Mouse (Mus musculus) gastrocnemius, postnatal 36 days (tissue): ENCODE data around the gene Slc22a15. TPM values are rescaled to one million over a fixed set of nuclear protein-coding genes. Genes with fewer than 3 reads are reported as not detected.

ENCODE experiments used
- DNase-seq, 2 experiments: peaks; one replicate each; pipeline ENCODE4 v3.0.0; 2022
- intact Hi-C: fragments of 180-260 bp; cut with DNase I; formaldehyde crosslinking; loops from one replicate; pipeline ENCODE4 v1.15.1; 2025
- long read RNA-seq, 2 experiments: library from polyadenylated mRNA; stranded (forward); transcript quantifications; one replicate each; pipeline ENCODE4 v2.0.0; 2021
- total RNA-seq, 2 experiments: library from RNA; stranded (reverse); gene quantifications; 2 replicates each; pipeline ENCODE4 v1.2.3; 2021

Slc22a15 gene
- total RNA-seq = under 1 TPM; 0.59 to 0.76 TPM
- long read RNA-seq, experiment 1 = 0 reads
- long read RNA-seq, experiment 2 = 0 reads

DNA sequence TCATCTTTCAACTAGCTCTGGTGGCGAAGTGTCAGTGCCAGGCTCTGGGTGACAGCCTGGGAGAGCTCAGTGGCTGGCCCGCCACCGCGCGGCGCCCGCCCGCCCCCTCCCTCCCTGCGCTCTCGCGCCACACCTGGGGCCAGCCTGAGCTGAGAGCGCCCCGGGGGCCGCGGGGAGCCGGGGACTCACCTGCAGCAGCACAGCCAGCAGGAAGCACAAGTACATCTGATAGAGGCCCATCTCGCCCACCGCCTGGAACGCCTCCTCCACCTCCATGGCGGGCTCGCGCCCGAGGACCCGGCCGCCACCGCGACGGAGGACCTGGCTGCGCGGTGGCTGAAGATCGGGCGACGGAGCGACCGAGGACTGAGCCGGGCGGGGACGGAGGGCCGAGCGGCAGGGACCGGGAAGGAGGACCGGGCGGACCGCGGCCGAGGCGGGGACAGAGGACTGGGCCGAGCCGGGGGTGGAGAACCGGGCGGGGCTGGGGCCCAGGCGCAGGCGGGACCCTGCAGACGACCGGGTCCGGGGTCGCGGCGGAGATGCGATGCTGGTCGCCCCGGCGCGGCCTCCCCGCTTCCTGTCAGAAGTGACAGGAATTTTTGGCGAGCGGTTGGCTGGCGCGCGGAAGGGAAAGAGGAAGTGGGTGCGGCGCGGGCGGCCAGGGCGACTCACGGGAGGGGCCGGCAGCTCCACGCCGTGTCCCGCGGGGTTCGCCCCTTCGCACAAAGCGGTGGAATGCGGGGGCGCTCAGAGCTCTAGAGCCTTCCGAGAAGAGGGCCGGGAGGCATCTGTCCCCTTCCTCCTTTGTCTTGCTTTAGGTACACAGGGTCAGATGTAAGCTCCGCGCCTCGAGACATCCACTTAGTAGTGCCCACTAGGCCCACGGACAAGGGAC is at the start of gene Slc22a15:
TSS of gene Slc22a15 (minus strand) at position 611 of the 898 bp plus-strand sequence.
- intact Hi-C loops = no loop called here
- peak; percentile 59 to 61 for DNase-seq

DNA sequence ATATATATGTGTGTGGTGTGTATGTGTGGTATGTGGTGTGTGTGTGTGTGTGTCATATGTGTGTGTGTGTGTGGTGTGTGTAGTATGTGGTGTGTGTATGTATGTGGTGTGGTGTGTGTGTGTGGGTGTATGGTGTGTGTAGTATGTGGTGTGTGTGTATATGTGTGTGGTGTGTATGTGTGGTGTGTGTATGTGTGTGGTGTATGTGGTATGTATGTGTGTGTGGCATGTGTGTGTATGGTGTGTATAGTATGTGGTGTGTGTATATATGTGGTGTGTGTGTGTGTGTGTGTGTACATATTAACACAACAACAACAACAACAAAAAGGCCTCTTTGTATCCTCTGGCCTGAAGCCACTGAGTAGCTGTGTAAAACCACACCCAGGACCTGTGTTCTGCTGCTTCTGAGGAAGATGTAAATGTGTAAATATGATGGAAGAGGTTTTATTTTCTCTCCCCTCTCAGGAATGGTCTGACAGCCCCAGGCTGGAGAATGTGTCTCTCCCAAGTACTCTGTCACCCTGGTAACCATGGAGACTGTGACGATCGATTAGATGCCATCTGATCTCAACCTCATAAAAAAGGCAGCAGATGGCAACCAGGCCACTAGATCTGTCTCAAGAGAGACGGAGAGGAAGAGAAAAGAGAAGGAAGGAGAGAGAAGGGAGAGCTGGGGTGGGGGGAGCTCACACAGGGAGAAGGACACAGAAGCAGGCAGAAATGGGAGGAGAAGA is 42.7 kb upstream of the Slc22a15 start:
- DNase-seq = no peak
- intact Hi-C loops = no loop called here

DNA sequence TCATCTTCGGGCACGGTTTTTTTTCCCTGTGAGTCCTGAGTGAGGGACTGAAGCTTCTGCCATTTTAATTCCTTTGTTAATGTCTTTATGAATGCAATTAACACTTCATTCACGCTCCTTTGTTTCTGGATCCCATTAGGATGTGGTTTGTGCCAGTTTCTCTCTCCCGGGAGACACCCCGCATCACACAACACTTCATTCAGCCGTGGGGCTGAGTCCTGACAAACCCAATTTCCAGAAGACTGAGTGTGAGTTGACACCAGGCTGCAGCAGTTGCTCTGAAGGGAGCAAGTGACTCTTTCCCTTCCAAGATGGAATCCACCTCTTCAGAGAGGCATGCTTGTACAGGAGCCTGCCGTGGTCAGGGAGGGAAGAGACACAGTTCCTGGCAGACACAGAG is 40.1 kb upstream of the Slc22a15 start:
- intact Hi-C loops = no loop called here

DNA sequence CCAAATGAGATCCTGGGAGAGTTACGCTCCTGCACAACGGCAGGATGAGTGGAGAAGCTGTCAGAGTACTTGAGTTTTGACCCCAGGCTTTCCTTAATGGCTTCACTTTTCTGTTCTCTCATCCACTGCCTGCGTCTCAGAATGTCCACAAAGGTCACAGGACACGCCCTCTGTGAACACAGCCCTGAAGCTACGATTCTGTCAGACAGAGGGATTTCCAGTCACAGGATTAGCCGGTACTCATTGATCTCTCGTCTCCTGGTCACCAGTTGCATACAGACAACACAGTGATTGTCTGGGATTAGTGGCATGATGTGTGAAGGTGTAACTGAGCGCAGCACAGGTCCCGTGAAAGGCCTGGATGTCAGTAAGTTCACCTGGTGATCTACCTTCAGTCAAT is 39.2 kb upstream of the Slc22a15 start:
- intact Hi-C loops = no loop called here
- DNase-seq = no peak

More for the DNA sequence above, 40.1 kb upstream of the Slc22a15 start:
- DNase-seq = no peak

DNA sequence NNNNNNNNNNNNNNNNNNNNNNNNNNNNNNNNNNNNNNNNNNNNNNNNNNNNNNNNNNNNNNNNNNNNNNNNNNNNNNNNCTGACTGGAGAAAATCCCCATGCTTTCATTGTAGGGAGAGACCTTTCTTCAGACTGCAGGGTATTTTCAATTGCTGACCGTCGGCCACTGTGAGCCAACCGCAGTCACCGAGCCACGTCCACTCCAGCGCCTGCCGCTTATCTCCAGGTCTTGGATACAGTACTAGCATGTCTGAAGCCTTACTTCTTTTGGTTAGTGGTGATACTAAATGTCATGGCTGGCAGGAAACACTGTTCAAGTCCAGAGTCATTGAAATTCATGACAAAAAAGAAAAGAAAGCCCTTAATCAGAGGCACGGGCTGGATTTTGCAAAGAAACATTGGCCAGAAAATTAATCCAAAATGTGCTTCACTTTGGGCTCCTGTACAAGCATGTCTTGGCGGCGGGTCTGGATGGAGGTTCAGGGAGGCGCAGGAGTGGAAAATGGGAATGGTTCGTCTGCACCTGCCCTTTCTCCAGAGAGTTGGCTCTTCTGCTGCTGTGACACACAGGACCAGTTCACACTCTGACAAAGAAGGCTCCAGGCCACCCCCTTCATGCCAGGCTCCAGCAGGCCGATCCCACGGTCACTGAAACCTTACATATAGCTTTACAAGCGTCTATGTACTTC is 37.0 kb upstream of the Slc22a15 start:
- DNase-seq = no peak
- intact Hi-C loops = no loop called here

DNA sequence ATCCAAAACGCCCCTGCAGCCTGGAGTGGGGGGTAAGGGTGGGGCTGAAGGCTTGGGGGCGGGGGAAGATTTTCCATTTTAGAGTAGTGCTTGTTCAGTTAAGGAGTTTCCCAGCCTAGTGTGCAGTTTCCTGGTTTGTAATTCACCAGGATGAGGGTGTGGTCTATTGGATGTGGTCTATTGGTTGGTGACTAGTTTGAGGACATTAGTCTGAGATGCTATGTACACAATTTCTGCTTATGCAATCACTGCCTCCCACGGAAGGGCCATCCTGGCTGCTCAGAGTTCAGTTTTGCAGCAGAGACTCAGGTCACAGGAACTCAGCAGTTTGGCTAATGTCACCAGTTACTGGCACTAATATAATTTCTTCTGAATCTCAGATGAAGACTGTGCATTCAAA is 33.8 kb upstream of the Slc22a15 start:
- intact Hi-C loops = no loop called here
- no peak for DNase-seq

DNA sequence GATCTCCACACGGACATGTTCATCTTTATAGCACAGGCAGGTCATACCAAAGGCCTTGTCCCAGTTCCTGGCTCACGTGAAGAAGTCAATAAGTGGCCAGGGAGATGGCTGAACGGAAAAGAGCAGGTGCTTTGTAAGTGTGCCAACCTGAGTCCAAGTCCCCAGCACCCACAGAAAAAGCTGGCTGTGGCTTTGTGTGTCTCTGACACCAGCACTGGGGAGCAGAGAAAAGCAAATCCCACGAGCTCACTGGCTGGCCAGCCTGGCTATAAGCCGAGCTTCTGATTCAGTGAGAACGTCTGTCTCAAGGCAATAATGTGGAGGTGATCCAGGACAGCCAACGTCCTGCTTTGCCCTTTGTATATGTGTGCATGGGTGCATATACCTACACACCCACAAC is 29.3 kb upstream of the Slc22a15 start:
- intact Hi-C loops = no loop called here
- no peak for DNase-seq

DNA sequence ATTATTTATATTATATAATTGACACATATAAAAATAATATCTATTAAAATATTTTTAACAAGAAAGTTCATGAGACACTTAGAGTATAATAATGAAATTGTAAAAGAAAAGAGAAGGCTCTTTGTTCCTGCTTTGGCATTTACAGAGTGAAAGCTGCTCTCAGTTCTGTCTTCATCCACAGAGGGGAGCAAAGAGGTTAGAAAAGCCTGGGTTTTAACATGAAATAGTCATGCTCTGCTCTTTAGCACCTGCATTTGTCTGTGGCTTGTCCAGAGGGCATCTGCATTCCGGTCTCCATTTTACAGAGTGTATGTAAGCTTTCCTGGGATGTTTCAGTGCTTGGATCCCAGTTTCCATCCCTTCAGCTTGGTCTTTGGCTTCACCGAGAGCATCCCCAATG is 28.3 kb upstream of the Slc22a15 start:
- no peak for DNase-seq
- intact Hi-C loops = no loop called here

DNA sequence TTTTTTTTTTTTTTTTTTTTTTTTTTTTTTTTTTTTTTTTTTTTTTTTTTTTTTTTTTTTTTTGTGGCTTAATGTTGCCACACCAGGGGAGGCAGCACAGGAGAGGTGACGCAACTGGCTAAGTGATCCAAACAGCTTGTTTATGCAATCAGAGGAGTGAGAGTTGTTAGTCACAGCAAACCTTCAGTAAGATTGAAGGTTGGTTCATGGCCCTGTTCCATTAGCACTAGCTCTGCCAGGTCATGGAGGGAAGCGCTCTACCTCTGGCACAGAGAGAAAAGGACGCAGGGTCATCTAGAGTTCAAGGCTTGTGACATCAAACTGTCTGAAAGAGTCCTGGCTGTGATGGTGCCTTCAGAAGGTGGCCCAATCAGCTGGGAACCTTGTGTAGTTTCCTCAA is 24.3 kb upstream of the Slc22a15 start:
- intact Hi-C loops = no loop called here
- peak in 1 of 2 experiments; percentile 24 for DNase-seq

DNA sequence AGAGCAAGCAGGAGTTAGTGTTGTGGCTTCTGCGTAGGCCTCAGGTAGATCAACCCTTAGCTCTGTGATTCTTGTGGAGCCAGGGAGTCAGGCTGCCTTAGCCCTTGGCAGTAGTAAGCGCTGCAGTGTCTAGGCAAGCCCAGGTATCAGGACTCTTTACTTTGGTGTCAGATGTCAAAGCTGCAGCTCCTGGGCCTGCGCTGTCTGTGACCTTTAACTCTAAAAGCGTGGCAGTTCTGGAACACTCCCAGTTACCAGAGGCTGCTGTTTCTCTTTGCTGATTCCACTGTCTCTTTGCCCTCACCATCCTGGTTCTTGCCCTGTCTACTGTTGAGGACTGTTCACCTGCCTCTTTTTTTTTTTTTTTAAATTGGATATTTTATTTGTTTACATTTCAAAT is 23.0 kb upstream of the Slc22a15 start:
- intact Hi-C loops = no loop called here
- no peak for DNase-seq

DNA sequence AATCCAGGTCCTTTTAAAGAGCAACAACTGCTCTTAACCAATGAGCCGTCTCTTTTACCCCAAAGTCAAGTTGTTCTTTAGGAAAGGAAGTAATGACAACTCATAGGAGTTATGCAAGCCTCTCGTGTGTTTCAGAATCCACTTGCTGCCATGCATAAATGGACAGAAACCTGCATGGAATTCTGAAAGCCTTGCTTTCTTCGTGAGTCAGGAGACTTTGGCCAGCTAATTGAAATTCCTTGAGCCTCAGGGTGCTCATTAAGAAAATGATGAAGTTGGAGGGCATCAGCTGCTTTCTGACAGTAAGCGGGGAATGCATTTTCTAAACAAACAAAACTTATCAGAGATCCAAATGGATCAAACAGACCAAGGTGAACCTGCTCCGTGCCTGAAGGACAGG is 21.0 kb upstream of the Slc22a15 start:
- intact Hi-C loops = no loop called here

DNA sequence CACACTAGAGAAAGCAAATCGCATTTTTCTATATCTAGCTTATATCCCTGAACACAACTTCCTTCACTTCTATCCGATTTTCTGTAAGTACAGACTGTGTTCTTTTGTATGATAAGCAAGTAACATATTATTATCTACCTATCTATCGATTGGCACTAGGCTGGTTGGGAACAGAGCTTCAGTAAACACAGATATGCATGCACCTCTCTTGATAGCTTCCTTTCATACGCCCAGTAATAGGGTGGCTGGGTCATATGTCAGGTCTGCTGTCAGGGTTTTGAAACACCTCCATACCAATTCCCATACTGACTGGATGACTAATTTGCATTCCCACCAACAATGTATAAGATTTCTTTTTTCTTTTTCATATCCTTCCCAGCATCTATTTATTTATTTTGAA is 16.2 kb upstream of the Slc22a15 start:
- intact Hi-C loops = no loop called here
- no peak for DNase-seq

More for the DNA sequence above, 21.0 kb upstream of the Slc22a15 start:
- DNase-seq = no peak

DNA sequence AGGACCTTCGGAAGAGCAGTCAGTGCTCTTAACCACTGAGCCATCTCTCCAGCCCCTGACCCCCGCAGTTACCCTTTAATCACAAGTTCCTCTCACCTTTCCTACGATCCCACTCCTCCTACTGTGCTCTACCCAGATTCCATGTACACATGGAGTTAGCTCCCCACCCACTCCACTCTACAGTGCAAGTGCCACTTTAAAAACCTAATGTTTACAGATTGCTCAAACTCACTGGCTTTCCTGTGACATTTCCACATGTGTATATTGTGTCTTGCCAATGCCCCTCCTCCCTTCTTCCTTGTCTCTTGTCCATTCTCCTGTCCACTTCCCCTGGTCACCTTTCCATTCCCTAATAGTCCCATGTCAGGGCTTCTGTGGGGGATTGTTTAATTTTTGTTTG is 15.6 kb upstream of the Slc22a15 start:
- intact Hi-C loops = no loop called here

DNA sequence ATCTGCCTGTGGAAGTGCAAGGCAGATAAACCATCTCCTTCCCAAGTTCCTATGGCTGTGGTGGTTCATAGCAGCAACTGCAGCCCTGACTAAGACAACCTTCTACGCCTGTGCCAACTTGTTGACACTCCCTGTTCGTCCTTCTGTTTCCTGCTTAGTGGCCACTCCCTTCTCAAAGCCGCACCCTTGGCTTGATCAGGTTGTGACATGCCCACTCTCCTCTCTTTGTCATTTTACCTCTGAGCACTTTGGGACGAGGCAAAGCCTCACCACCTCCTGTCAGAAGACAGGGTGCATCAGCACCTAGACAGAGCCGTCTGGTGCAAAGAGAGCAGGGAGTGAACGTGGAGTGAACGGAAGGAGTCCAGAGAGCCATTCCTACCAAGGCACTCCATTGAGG is 14.9 kb upstream of the Slc22a15 start:
- intact Hi-C loops = no loop called here
- DNase-seq = no peak

More for the DNA sequence above, 15.6 kb upstream of the Slc22a15 start:
- no peak for DNase-seq

DNA sequence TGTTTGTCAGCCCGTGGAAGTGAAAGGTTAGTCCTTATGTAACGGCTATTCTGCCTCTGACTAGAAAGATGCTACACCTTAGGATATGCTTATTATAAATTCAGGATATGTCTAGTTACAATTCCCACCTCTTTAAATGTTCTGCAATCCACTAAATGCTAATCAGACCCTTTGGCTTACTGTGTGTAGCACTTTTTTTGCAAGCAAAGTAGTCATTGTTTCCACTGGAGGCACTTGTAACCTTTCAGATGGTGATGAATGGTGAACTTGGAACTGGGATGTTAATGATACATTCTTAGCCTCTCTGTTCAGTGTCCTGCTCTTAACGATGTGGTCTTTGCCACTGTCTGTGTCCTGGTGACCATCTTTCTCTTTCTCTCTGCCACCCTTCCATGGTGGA is 12.1 kb upstream of the Slc22a15 start:
- intact Hi-C loops = no loop called here
- no peak for DNase-seq

DNA sequence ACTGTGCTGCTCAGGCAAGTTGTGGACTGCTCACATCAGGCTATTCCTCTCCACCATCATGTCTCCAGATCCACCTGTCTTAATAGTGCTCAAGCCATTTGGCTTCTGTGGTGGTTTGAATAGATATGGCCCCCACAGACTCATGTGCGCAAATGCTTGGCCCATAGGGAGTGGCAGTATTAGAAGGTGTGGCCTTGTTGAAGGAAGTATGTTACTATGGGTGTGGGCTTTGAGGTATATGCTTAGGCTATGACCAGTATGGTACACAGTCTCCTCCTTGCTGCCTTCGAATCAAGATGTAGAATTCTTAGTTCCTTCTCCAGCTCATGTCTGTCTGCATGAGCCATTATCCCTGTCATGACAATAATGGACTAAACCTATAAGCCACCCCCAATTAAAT is 9.6 kb upstream of the Slc22a15 start:
- intact Hi-C loops = no loop called here
- no peak for DNase-seq

DNA sequence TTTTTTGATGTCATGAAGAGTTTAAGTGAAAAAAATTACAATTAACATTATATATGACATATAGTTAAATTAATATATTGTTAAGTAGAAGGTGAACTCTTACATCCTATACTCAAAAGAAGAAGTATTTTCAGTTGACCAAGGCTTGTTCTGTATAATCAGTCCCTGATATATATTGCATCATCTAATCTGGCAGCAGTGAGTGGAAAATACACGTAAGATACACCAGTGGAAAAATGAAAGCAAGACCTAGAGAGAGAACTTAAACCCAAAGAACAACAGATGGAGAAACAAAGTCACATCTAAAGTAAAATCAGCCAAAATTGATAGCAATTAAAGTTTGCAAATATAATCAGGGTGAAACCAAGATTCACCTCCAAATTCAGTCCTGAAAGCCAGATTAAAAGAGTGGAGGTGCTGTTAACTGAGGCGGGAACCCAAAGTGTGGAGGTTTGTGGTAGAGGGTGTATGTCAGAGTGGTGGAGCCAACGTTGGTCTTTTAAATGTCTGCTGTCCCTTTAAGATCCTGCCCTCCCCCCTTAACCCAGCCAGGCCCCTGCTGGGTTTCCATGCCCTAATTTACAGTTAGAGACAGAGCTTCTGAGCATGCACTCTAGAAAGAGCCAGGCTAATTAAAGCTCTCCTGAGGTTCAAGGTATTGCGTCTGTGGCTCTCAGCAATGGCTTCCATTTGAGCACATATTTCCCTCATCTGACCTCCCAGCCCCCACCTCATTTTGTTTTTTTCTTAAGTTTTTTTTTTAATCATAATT is 5.0 kb upstream of the Slc22a15 start:
- intact Hi-C loops = no loop called here
- DNase-seq = no peak

DNA sequence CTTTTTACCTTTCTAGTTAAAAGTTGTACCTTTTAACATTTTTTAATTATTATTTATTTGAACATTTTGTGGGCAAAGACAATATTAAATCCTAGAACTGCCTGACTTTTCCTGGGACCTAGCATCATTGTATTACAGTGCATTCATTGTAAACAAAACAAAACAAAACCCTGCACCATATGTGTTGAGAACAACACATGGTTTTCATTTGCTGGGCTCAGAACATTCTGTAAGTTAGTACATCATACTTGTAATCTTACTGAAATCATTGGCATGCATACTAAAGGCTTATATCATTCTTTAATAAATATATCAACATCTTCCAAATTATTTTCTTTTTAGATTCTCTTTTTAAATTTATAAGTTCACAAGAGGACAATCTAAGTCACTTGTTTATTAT is 2.4 kb upstream of the Slc22a15 start:
- no peak for DNase-seq
- intact Hi-C loops = no loop called here

DNA sequence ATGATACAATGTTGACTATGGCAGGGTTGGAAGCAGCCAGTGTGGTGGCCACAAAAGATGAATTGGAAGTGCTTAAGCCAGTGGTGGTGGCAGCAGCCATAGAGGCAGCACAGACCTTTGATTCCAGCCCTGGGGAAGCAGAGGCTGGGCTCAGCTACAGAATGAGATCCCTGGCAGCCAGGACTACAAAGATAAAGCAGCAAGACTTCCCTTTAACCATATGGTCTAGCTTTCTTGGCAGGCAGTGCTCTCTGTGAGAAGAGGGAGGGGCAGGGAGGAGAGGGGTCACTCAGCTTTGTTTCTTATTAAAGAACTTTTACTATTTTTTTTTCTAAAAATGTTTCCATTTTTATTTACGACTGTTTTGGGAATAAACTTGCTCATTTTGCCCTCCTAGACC is 1.4 kb upstream of the Slc22a15 start:
- intact Hi-C loops = no loop called here
- DNase-seq = no peak

DNA sequence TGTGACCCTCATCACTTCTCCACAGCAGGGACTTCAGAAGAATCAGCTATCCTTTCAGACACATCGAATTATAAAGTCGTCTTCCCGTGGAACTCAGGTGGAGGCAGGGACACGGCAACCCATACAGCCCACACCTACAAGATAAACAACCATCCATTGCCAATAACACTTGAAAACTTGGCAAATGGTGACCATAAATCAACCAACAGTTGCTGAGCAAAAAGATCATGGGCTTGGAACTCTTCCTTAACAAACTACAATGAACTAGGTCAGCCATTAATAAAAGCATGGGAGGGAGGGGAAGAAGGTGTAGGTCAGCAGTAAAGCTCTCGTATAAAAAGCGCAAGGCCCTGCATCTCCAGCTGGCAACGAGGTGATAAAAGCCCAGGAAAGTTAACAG is 1.9 kb downstream of the Slc22a15 start:
- DNase-seq = no peak
- intact Hi-C loops = no loop called here
